ENCODE assay signal across 11 mouse cellular contexts in genomic region chr8:121248823-121249222, GRCm38 (mm10).
DNase-seq lines count a peak whose midpoint lies in the region; ATAC-seq and TF ChIP-seq lines count a peak whose summit lies in the region.
"Had no signal": no experiment of that assay in that cellular context is flagged by ENCODE, and none has a peak within 500 bp of the region (broad histone marks: within the 10 kb centered on the region; RNA-seq: fewer than 3 reads in every experiment).

No protein-coding gene starts in this region.

- no peak for TF ChIP-seq CTCF in lung, adult 2 months (IDR thresholded peaks at IDR 0.05; ENCODE audit: insufficient read depth, low read length)
- TF ChIP-seq CTCF in stomach, postnatal 0 days (IDR thresholded peaks at IDR 0.05; ENCODE audit: low read depth) = no peak

- no peaks in the 10 kb centered on the region for H3K27me3 ChIP-seq in stomach, postnatal 0 days (ENCODE audit: control insufficient read depth, insufficient read depth, low read length)

- peak; percentile 28 to 50 for DNase-seq in lung, adult 18-20 months
- DNase-seq in lung, adult 2 months = no peak
- DNase-seq in kidney, adult 9 months = peak; percentile 64
- no peak for DNase-seq in stomach, postnatal 0 days (ENCODE audit: low spot score)
- DNase-seq in layer of hippocampus, adult 11-12 months (ENCODE audit: low spot score) = no peak
- DNase-seq in thymus, postnatal 25 days = no peak
- DNase-seq: midbrain, embryonic 14.5 days had no signal

- no peak overlapping the region for H3K27ac ChIP-seq in stomach, postnatal 0 days (replicated peaks)
- H3K27ac ChIP-seq: left cerebral cortex, adult 2 months; neural tube, embryonic 15.5 days had no signal

- no peaks in the 10 kb centered on the region for H3K36me3 ChIP-seq in stomach, postnatal 0 days (ENCODE audit: control insufficient read depth, insufficient read depth, low read length)
- H3K36me3 ChIP-seq: neural tube, embryonic 15.5 days had no signal

- H3K9me3 ChIP-seq in stomach, postnatal 0 days (ENCODE audit: control insufficient read depth, low read length) = no peaks in the 10 kb centered on the region
- H3K9me3 ChIP-seq: neural tube, embryonic 15.5 days had no signal

- WGBS in lung, adult 2 months = 35% methylated on average over 7 of the region's 7 CpGs
- 61% methylated on average over 7 of the region's 7 CpGs for WGBS in stomach, postnatal 0 days

- peak; percentile 35 for ATAC-seq in granulocyte monocyte progenitor cell, adult 5-6 weeks (replicated peaks; ENCODE audit: poor library complexity, severe bottlenecking)
- ATAC-seq in stomach, postnatal 0 days (ENCODE audit: low FRiP score, low TSS enrichment) = 0 out of 2 replicates have a peak, but pooled peaks have one; percentile 30
- ATAC-seq in erythroid progenitor cell, adult 5-6 weeks (replicated peaks; ENCODE audit: low FRiP score, poor library complexity, severe bottlenecking) = no peak

- no peak for TF ChIP-seq EP300 in stomach, postnatal 0 days (optimal IDR thresholded peaks at IDR 0.05)

- H3K9ac ChIP-seq in stomach, postnatal 0 days (ENCODE audit: low read length) = no peak overlapping the region
- H3K9ac ChIP-seq: neural tube, embryonic 15.5 days had no signal

- no peaks in the 10 kb centered on the region for H3K4me1 ChIP-seq in lung, adult 2 months (ENCODE audit: control insufficient read depth, insufficient read depth, low read length)
- H3K4me1 ChIP-seq in stomach, postnatal 0 days (replicated peaks; ENCODE audit: control insufficient read depth, insufficient read depth) = no peaks in the 10 kb centered on the region

- no peak overlapping the region for H3K4me2 ChIP-seq in stomach, postnatal 0 days (replicated peaks; ENCODE audit: low read depth)
- H3K4me2 ChIP-seq: neural tube, embryonic 15.5 days had no signal

- no peak for TF ChIP-seq POLR2A in lung, adult 2 months (IDR thresholded peaks at IDR 0.05; ENCODE audit: borderline replicate concordance, extremely low read depth, low read depth, low read length)

- no peak overlapping the region for H3K4me3 ChIP-seq in lung, adult 2 months (replicated peaks; ENCODE audit: extremely low read depth, low read depth, low read length)
- no peak overlapping the region for H3K4me3 ChIP-seq in stomach, postnatal 0 days (ENCODE audit: low read depth, low read length)
- H3K4me3 ChIP-seq: left cerebral cortex, adult 2 months; neural tube, embryonic 15.5 days had no signal

Comparison
In these comparisons a context has a peak if more than half of its experiments do, and no peak if none do; other contexts are left out.
1. DNase-seq: peak in lung, adult 18-20 months (2 of 2) and kidney, adult 9 months (single experiment); none in lung, adult 2 months (single experiment), stomach, postnatal 0 days (single experiment), layer of hippocampus, adult 11-12 months (single experiment) and thymus, postnatal 25 days (single experiment).